12 mouse cellular contexts compared by ENCODE assay signal in the genomic region with DNA sequence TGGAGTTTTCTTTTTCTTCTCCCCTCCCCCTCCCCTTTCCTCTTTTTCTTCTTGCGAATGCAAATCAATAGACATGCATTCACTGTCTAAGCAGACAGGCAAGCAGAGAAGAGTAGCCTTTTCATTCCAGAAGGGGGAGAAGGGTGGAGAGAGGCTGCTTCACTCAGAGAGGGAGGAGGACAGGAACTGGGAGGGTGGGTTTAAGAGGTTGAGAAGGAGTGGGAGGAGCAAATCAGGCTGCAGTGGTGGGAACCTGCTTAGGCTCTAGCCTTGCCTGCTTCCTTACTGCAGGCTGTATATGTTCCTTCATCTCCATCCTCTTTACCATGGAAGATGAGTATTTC. TPM values are rescaled to one million over a fixed set of nuclear protein-coding genes. Genes with fewer than 3 reads are reported as not detected.
DNase-seq lines count a peak whose midpoint lies in the region; ATAC-seq and TF ChIP-seq lines count a peak whose summit lies in the region.
"Had no signal": no experiment of that assay in that cellular context is flagged by ENCODE, and none has a peak within 500 bp of the region (broad histone marks: within the 10 kb centered on the region; RNA-seq: fewer than 3 reads in every experiment).

No protein-coding gene starts in this region.

- H3K9ac ChIP-seq in lung, embryonic 15.5 days: no peak overlapping the region
- H3K9ac ChIP-seq in midbrain, embryonic 15.5 days: no peak overlapping the region
- no peak overlapping the region for H3K9ac ChIP-seq in liver, embryonic 11.5 days (ENCODE audit: low read depth, low read length)

- DNase-seq in lung, adult 18-20 months: no peak
- DNase-seq in hindbrain, embryonic 10.5 days (ENCODE audit: low spot score): no peak
- no peak for DNase-seq in layer of hippocampus, adult 11-12 months (ENCODE audit: low spot score)
- DNase-seq in liver, embryonic 11.5 days (ENCODE audit: low spot score): no peak
- DNase-seq in gastrocnemius, adult 2 months: no peak
- DNase-seq: adrenal gland, postnatal 36 days; heart, postnatal 36 days; lung, adult 2 months had no signal

- no peak overlapping the region for H3K27ac ChIP-seq in lung, embryonic 15.5 days
- H3K27ac ChIP-seq in hindbrain, embryonic 10.5 days: peak overlapping the region; percentile 79
- H3K27ac ChIP-seq in midbrain, embryonic 15.5 days: no peak overlapping the region
- H3K27ac ChIP-seq in liver, embryonic 11.5 days (ENCODE audit: low read depth, low read length): no peak overlapping the region
- no peak overlapping the region for H3K27ac ChIP-seq in gastrocnemius, adult 2 months
- H3K27ac ChIP-seq: layer of hippocampus, adult 2 months had no signal

- 10% methylated on average over 1 of the region's 1 CpGs for WGBS in lung, embryonic 15.5 days
- 5% methylated on average over 1 of the region's 1 CpGs for WGBS in hindbrain, embryonic 10.5 days
- WGBS in midbrain, embryonic 15.5 days: 0% methylated on average over 1 of the region's 1 CpGs
- WGBS in liver, embryonic 11.5 days: 36% methylated on average over 1 of the region's 1 CpGs

- intact Hi-C loops in gastrocnemius, adult 2 months (cut with DNase I): no loop called here

- no peak overlapping the region for H3K4me3 ChIP-seq in lung, embryonic 15.5 days
- H3K4me3 ChIP-seq in hindbrain, embryonic 10.5 days: no peak overlapping the region; the same call in 1 of the 2 replicates
- no peak overlapping the region for H3K4me3 ChIP-seq in midbrain, embryonic 15.5 days
- no peak overlapping the region for H3K4me3 ChIP-seq in liver, embryonic 11.5 days (ENCODE audit: low read depth, low read length)
- H3K4me3 ChIP-seq in gastrocnemius, adult 2 months: no peak overlapping the region
- H3K4me3 ChIP-seq: layer of hippocampus, adult 2 months; myocyte had no signal

- no peaks in the 10 kb centered on the region for H3K36me3 ChIP-seq in lung, embryonic 15.5 days
- no peaks in the 10 kb centered on the region for H3K36me3 ChIP-seq in hindbrain, embryonic 10.5 days
- H3K36me3 ChIP-seq in midbrain, embryonic 15.5 days (replicated peaks): no peaks in the 10 kb centered on the region
- no peaks in the 10 kb centered on the region for H3K36me3 ChIP-seq in liver, embryonic 11.5 days (ENCODE audit: control insufficient read depth, insufficient read depth, low read length)

- no peaks in the 10 kb centered on the region for H3K9me3 ChIP-seq in lung, embryonic 15.5 days
- H3K9me3 ChIP-seq in hindbrain, embryonic 10.5 days: no peaks in the 10 kb centered on the region
- no peaks in the 10 kb centered on the region for H3K9me3 ChIP-seq in midbrain, embryonic 15.5 days
- no peaks in the 10 kb centered on the region for H3K9me3 ChIP-seq in liver, embryonic 11.5 days (ENCODE audit: control insufficient read depth, low read length)

- peak; percentile 57; the same call in 1 of the 2 replicates for ATAC-seq in lung, embryonic 15.5 days (ENCODE audit: borderline replicate concordance, extremely low read depth, low FRiP score, low TSS enrichment)
- ATAC-seq in midbrain, embryonic 15.5 days (replicated peaks): peak; percentile 67; the same call in 1 of the 2 replicates
- no peak for ATAC-seq in liver, embryonic 11.5 days (replicated peaks; ENCODE audit: low FRiP score)

- H3K27me3 ChIP-seq in lung, embryonic 15.5 days: no peaks in the 10 kb centered on the region
- peaks cover 9% of the 10 kb centered on the region; the same call in 1 of the 2 replicates for H3K27me3 ChIP-seq in hindbrain, embryonic 10.5 days (ENCODE audit: insufficient read depth, poor library complexity, severe bottlenecking)
- H3K27me3 ChIP-seq in midbrain, embryonic 15.5 days (replicated peaks): no peaks in the 10 kb centered on the region
- H3K27me3 ChIP-seq in liver, embryonic 11.5 days (replicated peaks; ENCODE audit: control insufficient read depth, insufficient read depth, low read length): no peaks in the 10 kb centered on the region

- no peaks in the 10 kb centered on the region for H3K4me1 ChIP-seq in lung, embryonic 15.5 days
- peaks cover 46% of the 10 kb centered on the region for H3K4me1 ChIP-seq in hindbrain, embryonic 10.5 days (replicated peaks)
- H3K4me1 ChIP-seq in midbrain, embryonic 15.5 days: peaks cover 10% of the 10 kb centered on the region; the same call in 1 of the 2 replicates
- H3K4me1 ChIP-seq in liver, embryonic 11.5 days (replicated peaks; ENCODE audit: control insufficient read depth, insufficient read depth, low read length): no peaks in the 10 kb centered on the region

- no peak for TF ChIP-seq CTCF in gastrocnemius, adult 2 months (IDR thresholded peaks at IDR 0.05)

- no peak overlapping the region for H3K4me2 ChIP-seq in lung, embryonic 15.5 days
- no peak overlapping the region for H3K4me2 ChIP-seq in midbrain, embryonic 15.5 days
- H3K4me2 ChIP-seq in liver, embryonic 11.5 days: no peak overlapping the region

RNA-seq across cellular contexts. Expression of a gene that starts 8.6 kb away (rescaled TPM):
- 8.2 and 9.8 TPM in 2 replicates for polyA plus RNA-seq in lung, embryonic 15.5 days (2015; fragmentation: Nextera tagmentation; extraction: Ambion mirVana)
- polyA plus RNA-seq in hindbrain, embryonic 10.5 days (2016; fragmentation: Nextera tagmentation; extraction: Ambion mirVana): 2.2 and 2.5 TPM in 2 replicates
- polyA plus RNA-seq in midbrain, embryonic 15.5 days (2015; fragmentation: Nextera tagmentation; extraction: Ambion mirVana): 49.3 and 58.4 TPM in 2 replicates
- polyA plus RNA-seq in liver, embryonic 11.5 days (2014; fragmentation: Nextera tagmentation; extraction: Ambion mirVana): 1.6 TPM in 2 replicates
- 1 to 10 TPM; 1.0 to 1.5 TPM for total RNA-seq in gastrocnemius, adult 2 months (2021)
- polyA plus RNA-seq: myocyte had no signal
